Mouse (Mus musculus) myocyte (in vitro differentiated cells): ENCODE results near the gene Tmem63c. TPM values are rescaled to one million over a fixed set of nuclear protein-coding genes. Genes with fewer than 3 reads are reported as not detected.

Experiments used
- H3K27me3 ChIP-seq: one replicate; pipeline ENCODE4 v1.6.1; 2011; ENCODE audit not compliant: control insufficient read depth, insufficient read depth, insufficient read length
- H3K36me3 ChIP-seq: one replicate; pipeline ENCODE4 v1.6.1; 2011; ENCODE audit not compliant: control insufficient read depth, insufficient read depth
- H3K4me2 ChIP-seq: one replicate; pipeline ENCODE4 v1.6.1; 2011; ENCODE audit warnings: low read depth, control low read depth
- H3K4me3 ChIP-seq: one replicate; pipeline ENCODE4 v1.5.1; 2011; ENCODE audit warnings: mild to moderate bottlenecking, control low read depth, moderate library complexity
- H3K79me2 ChIP-seq: one replicate; pipeline ENCODE4 v1.6.1; 2011; ENCODE audit not compliant: control insufficient read depth, insufficient read depth
- H3ac ChIP-seq: one replicate; pipeline ENCODE4 v1.6.1; 2011; ENCODE audit not compliant: control insufficient read depth, insufficient read length
- CEBPB ChIP-seq: IDR thresholded peaks from 2 replicates; pipeline ENCODE4 v1.6.1; 2011; ENCODE audit warnings: mild to moderate bottlenecking, moderate library complexity; ENCODE audit not compliant: poor library complexity, insufficient read depth, severe bottlenecking
- E2F4 ChIP-seq: IDR thresholded peaks from one replicate; pipeline ENCODE4 v1.6.1; 2011; ENCODE audit warnings: mild to moderate bottlenecking, control low read depth, moderate library complexity; ENCODE audit not compliant: insufficient read depth
- MAX ChIP-seq: IDR thresholded peaks from one replicate; pipeline ENCODE4 v1.6.1; 2011; ENCODE audit warnings: low read depth, mild to moderate bottlenecking, control low read depth
- MYOD1 ChIP-seq, 3 experiments: IDR thresholded peaks; one replicate each; pipeline ENCODE4 v1.6.1; 2011; ENCODE audit warnings: control low read depth in 2 of 3, low read depth in 2 of 3, mild to moderate bottlenecking in 2 of 3, moderate library complexity in 1 of 3; ENCODE audit not compliant: insufficient read length in 2 of 3, control insufficient read depth in 1 of 3
- MYOG ChIP-seq, 3 experiments: IDR thresholded peaks; one replicate each; pipeline ENCODE4 v1.6.1; 2011; ENCODE audit warnings: control low read depth in 2 of 3, low read depth in 2 of 3, mild to moderate bottlenecking in 2 of 3; ENCODE audit not compliant: insufficient read length in 2 of 3, control insufficient read depth in 1 of 3, insufficient read depth in 1 of 3
- POLR2A ChIP-seq: IDR thresholded peaks from one replicate; pipeline ENCODE4 v1.6.1; 2011; ENCODE audit warnings: low read depth, mild to moderate bottlenecking, control low read depth, moderate library complexity; ENCODE audit not compliant: insufficient read length
- POLR2AphosphoS2 ChIP-seq: IDR thresholded peaks from one replicate; pipeline ENCODE4 v1.6.1; 2011; ENCODE audit warnings: low read depth, control low read depth; ENCODE audit not compliant: insufficient read length
- REST ChIP-seq: IDR thresholded peaks from one replicate; pipeline ENCODE4 v1.6.1; 2011; ENCODE audit warnings: mild to moderate bottlenecking, control low read depth, moderate library complexity; ENCODE audit not compliant: insufficient read depth, insufficient read length
- SRF ChIP-seq: IDR thresholded peaks from one replicate; pipeline ENCODE4 v1.6.1; 2011; ENCODE audit warnings: low read depth; ENCODE audit not compliant: control insufficient read depth, insufficient read length
- TCF12 ChIP-seq: IDR thresholded peaks from one replicate; pipeline ENCODE4 v1.6.1; 2011; ENCODE audit warnings: mild to moderate bottlenecking, control low read depth; ENCODE audit not compliant: poor library complexity, insufficient read depth, severe bottlenecking
- TCF3 ChIP-seq: IDR thresholded peaks from one replicate; pipeline ENCODE4 v1.6.1; 2011; ENCODE audit warnings: low read depth, control low read depth; ENCODE audit not compliant: insufficient read length
- USF1 ChIP-seq: IDR thresholded peaks from one replicate; pipeline ENCODE4 v1.6.1; 2011; ENCODE audit warnings: low read depth, mild to moderate bottlenecking, control low read depth, moderate library complexity
- polyA plus RNA-seq: library from polyadenylated mRNA; unstranded; fragments of >200 nt; fragmentation: generic; extraction: Trizol; gene quantifications from one replicate; pipeline ENCODE4 v1.2.1, GENCODE M21; 2012; ENCODE audit warnings: missing spikeins

Tmem63c gene
- polyA plus RNA-seq, 1 experiment: not detected

- Histone ChIP-seq H3ac (no peak overlapping the region), H3K79me2 (no peaks in the 10 kb centered on the region), H3K4me3 (no peak overlapping the region), H3K36me3 (no peaks in the 10 kb centered on the region), H3K27me3 (peaks cover 72% of the 10 kb centered on the region), H3K4me2 (no peak overlapping the region)
- TF ChIP-seq TCF3 (no peak), E2F4 (no peak), MAX (no peak), MYOG (IDR thresholded peaks at IDR 0.05; ENCODE audit: control insufficient read depth in 1 of 3, insufficient read depth in 1 of 3, insufficient read length in 2 of 3, low read depth in 2 of 3) (no peak), MYOD1 (IDR thresholded peaks at IDR 0.05; ENCODE audit: control insufficient read depth in 1 of 3, insufficient read length in 2 of 3, low read depth in 2 of 3) (no peak), CEBPB (no peak), USF1 (no peak), SRF (no peak), POLR2AphosphoS2 (no peak), POLR2A (no peak), REST (no peak), TCF12 (no peak)
These were observed 79.2 kb downstream of the Tmem63c start for GRCm38 (mm10) chr12:87100331-87100730.

GRCm38 (mm10) chr12:87102165-87102631 is 81.1 kb downstream of the Tmem63c start, which contains the start of gene Ngb:
TSS of gene Ngb (minus strand) at chr12:87102539.
- Histone ChIP-seq H3K4me2 (no peak within 1 kb of the TSS), H3K4me3 (no peak within 1 kb of the TSS), H3K79me2 (no peaks in the 10 kb centered on the region), H3ac (no peak within 1 kb of the TSS), H3K27me3 (peaks cover 60% of the 10 kb centered on the region), H3K36me3 (no peaks in the 10 kb centered on the region)
- TF ChIP-seq CEBPB (no peak), MAX (no peak), POLR2AphosphoS2 (no peak), REST (no peak), MYOD1 (IDR thresholded peaks at IDR 0.05; ENCODE audit: control insufficient read depth in 1 of 3, insufficient read length in 2 of 3, low read depth in 2 of 3) (no peak), MYOG (IDR thresholded peaks at IDR 0.05; ENCODE audit: control insufficient read depth in 1 of 3, insufficient read depth in 1 of 3, insufficient read length in 2 of 3, low read depth in 2 of 3) (no peak), TCF12 (no peak)

GRCm38 (mm10) chr12:87103471-87103870 is 82.3 kb downstream of the Tmem63c start:
- Histone ChIP-seq H3K4me2 (no peak overlapping the region), H3K79me2 (no peaks in the 10 kb centered on the region), H3K4me3 (no peak overlapping the region), H3K36me3 (no peaks in the 10 kb centered on the region), H3ac (no peak overlapping the region), H3K27me3 (peaks cover 47% of the 10 kb centered on the region)
- TF ChIP-seq CEBPB (no peak), E2F4 (no peak), MAX (no peak), USF1 (no peak), TCF12 (no peak), POLR2A (no peak), TCF3 (no peak), POLR2AphosphoS2 (no peak), SRF (no peak), MYOG (IDR thresholded peaks at IDR 0.05; ENCODE audit: control insufficient read depth in 1 of 3, insufficient read depth in 1 of 3, insufficient read length in 2 of 3, low read depth in 2 of 3) (no peak), MYOD1 (IDR thresholded peaks at IDR 0.05; ENCODE audit: control insufficient read depth in 1 of 3, insufficient read length in 2 of 3, low read depth in 2 of 3) (no peak), REST (no peak)

GRCm38 (mm10) chr12:87104796-87105195 is 83.7 kb downstream of the Tmem63c start:
- TF ChIP-seq E2F4 (no peak), TCF12 (no peak), MYOD1 (IDR thresholded peaks at IDR 0.05; ENCODE audit: control insufficient read depth in 1 of 3, insufficient read length in 2 of 3, low read depth in 2 of 3) (no peak)
- Histone ChIP-seq H3K4me2 (no peak overlapping the region), H3ac (no peak overlapping the region), H3K27me3 (peaks cover 34% of the 10 kb centered on the region), H3K36me3 (no peaks in the 10 kb centered on the region), H3K4me3 (no peak overlapping the region), H3K79me2 (no peaks in the 10 kb centered on the region)

- no peak for TF ChIP-seq TCF3
- Histone ChIP-seq H3K4me3 (no peak overlapping the region), H3ac (no peak overlapping the region), H3K79me2 (no peaks in the 10 kb centered on the region), H3K4me2 (no peak overlapping the region), H3K27me3 (peaks cover 7% of the 10 kb centered on the region), H3K36me3 (no peaks in the 10 kb centered on the region)
These were observed 86.3 kb downstream of the Tmem63c start for GRCm38 (mm10) chr12:87107357-87107977.
